Mouse (Mus musculus) cortical plate, adult 2 months (tissue): Measurements from ENCODE around the gene Samd7.

Source experiments
- CTCF ChIP-seq: fragments of 200-500 bp; IDR thresholded peaks from 2 replicates; pipeline ENCODE4 v1.5.1; 2011; ENCODE audit warnings: mild to moderate bottlenecking, control low read depth, low read length; ENCODE audit not compliant: insufficient read depth; ENCODE audit errors: extremely low read depth
- POLR2A ChIP-seq: fragments of 200-500 bp; IDR thresholded peaks from 2 replicates; pipeline ENCODE4 v1.6.1; 2011; ENCODE audit warnings: mild to moderate bottlenecking, low read length, control low read depth; ENCODE audit not compliant: insufficient read depth; ENCODE audit errors: extremely low read depth

GRCm38 (mm10) chr3:30765311-30766027 is 19.4 kb downstream of the Samd7 start:
- TF ChIP-seq POLR2A (no peak), CTCF (no peak)
